Mouse (Mus musculus) stomach, postnatal 0 days (tissue): ENCODE measurements around the gene Smarcc2. TPM values are rescaled to one million over a fixed set of nuclear protein-coding genes. Genes with fewer than 3 reads are reported as not detected.

Experiments used
- ATAC-seq: fragments of 200-750 bp; cut with Nextera tagmentation; 2 replicates; pipeline ENCODE4 v1.8.0; 2017; ENCODE audit not compliant: low FRiP score, low TSS enrichment
- DNase-seq: peaks from one replicate; pipeline ENCODE4 v3.0.0-alpha.2; 2016; ENCODE audit warnings: low spot score
- H3K27ac ChIP-seq: fragments of 300-500 bp; sonication (generic); replicated peaks from 2 replicates; pipeline ENCODE4 v1.5.1; 2014; ENCODE audit warnings: mild to moderate bottlenecking, control low read depth
- H3K27me3 ChIP-seq: fragments of 300-500 bp; sonication (generic); 2 replicates; pipeline ENCODE4 v1.6.1; 2014; ENCODE audit warnings: low read length; ENCODE audit not compliant: control insufficient read depth, insufficient read depth
- H3K36me3 ChIP-seq: fragments of 300-500 bp; sonication (generic); 2 replicates; pipeline ENCODE4 v1.6.1; 2014; ENCODE audit warnings: low read length, mixed read lengths; ENCODE audit not compliant: control insufficient read depth, insufficient read depth
- H3K4me1 ChIP-seq: fragments of 300-500 bp; sonication (generic); replicated peaks from 2 replicates; pipeline ENCODE4 v1.6.1; 2014; ENCODE audit warnings: antibody characterized with exemption; ENCODE audit not compliant: control insufficient read depth, insufficient read depth
- H3K4me2 ChIP-seq: fragments of 300-500 bp; sonication (generic); replicated peaks from 2 replicates; pipeline ENCODE4 v1.6.1; 2014; ENCODE audit warnings: low read depth, mild to moderate bottlenecking, control low read depth, moderate library complexity
- H3K4me3 ChIP-seq: fragments of 300-500 bp; sonication (generic); 2 replicates; pipeline ENCODE4 v1.5.1; 2014; ENCODE audit warnings: low read depth, low read length, control low read depth
- H3K9ac ChIP-seq: fragments of 300-500 bp; sonication (generic); 2 replicates; pipeline ENCODE4 v1.6.1; 2014; ENCODE audit warnings: mild to moderate bottlenecking, low read length, control low read depth, mixed read lengths
- H3K9me3 ChIP-seq: fragments of 300-500 bp; sonication (generic); 2 replicates; pipeline ENCODE4 v1.6.1; 2016; ENCODE audit warnings: low read length; ENCODE audit not compliant: control insufficient read depth
- CTCF ChIP-seq: IDR thresholded peaks from 2 replicates; pipeline ENCODE4 v1.5.1; 2016; ENCODE audit warnings: antibody characterized with exemption, low read depth, mild to moderate bottlenecking, moderate library complexity
- EP300 ChIP-seq: optimal IDR thresholded peaks from 2 replicates; pipeline ENCODE3; 2016; ENCODE audit warnings: antibody characterized with exemption
- WGBS: fragments of 180-500 bp; shearing (Covaris S2); extraction: QIAGEN DNeasy Blood & Tissue Kit; methylation state at CpG from one replicate; pipeline ENCODE4 v1.1.7; 2014; 5-methylcytosine and 5-hydroxymethylcytosine counted together
- polyA plus RNA-seq: library from polyadenylated mRNA; unstranded; fragments of >200 nt; fragmentation: Nextera tagmentation; extraction: Ambion mirVana; gene quantifications from 2 replicates; pipeline ENCODE4 v1.2.1, GENCODE M21; 2015

The Smarcc2 gene
- polyA plus RNA-seq, 1 experiment from 2014 or later: 21.4 TPM

- no peak for ATAC-seq
- Histone ChIP-seq H3K9me3 (no peaks in the 10 kb centered on the region), H3K4me3 (no peak overlapping the region), H3K4me2 (no peak overlapping the region), H3K27ac (no peak overlapping the region), H3K9ac (no peak overlapping the region), H3K27me3 (no peaks in the 10 kb centered on the region), H3K36me3 (peaks cover 25% of the 10 kb centered on the region), H3K4me1 (no peaks in the 10 kb centered on the region)
- 73% methylated on average over 4 of the region's 4 CpGs for WGBS
- DNase-seq: no peak
- no peak for TF ChIP-seq CTCF
- no peak for TF ChIP-seq EP300
Observed at GRCm38 (mm10) chr10:128515044-128515443, 56.0 kb downstream of the Smarcc2 start.

- no peak overlapping the region for H3K9ac ChIP-seq
- no peak overlapping the region for H3K4me2 ChIP-seq
- DNase-seq (no peak), ATAC-seq (no peak)
- H3K27ac ChIP-seq: no peak overlapping the region
- no peaks in the 10 kb centered on the region for H3K27me3 ChIP-seq
- H3K4me1 ChIP-seq: no peaks in the 10 kb centered on the region
- TF ChIP-seq EP300 (no peak), CTCF (no peak)
- WGBS: 50% methylated on average over 20 of the region's 20 CpGs
- peaks cover 20% of the 10 kb centered on the region for H3K36me3 ChIP-seq
- no peak overlapping the region for H3K4me3 ChIP-seq
- H3K9me3 ChIP-seq: no peaks in the 10 kb centered on the region
Observed at GRCm38 (mm10) chr10:128516029-128516428, 57.0 kb downstream of the Smarcc2 start.

GRCm38 (mm10) chr10:128516677-128517076, 57.6 kb downstream of the Smarcc2 start:
- Histone ChIP-seq H3K36me3 (peaks cover 24% of the 10 kb centered on the region), H3K9me3 (no peaks in the 10 kb centered on the region), H3K4me3 (no peak overlapping the region), H3K9ac (no peak overlapping the region), H3K4me2 (no peak overlapping the region), H3K4me1 (no peaks in the 10 kb centered on the region), H3K27me3 (no peaks in the 10 kb centered on the region), H3K27ac (no peak overlapping the region)
- ATAC-seq (peak; percentile 45; the same call in 1 of the 2 replicates), DNase-seq (no peak)
- no peak for TF ChIP-seq CTCF
- WGBS: 43% methylated on average over 6 of the region's 6 CpGs

- peak; percentile 65 for DNase-seq
- Histone ChIP-seq H3K36me3 (peaks cover 17% of the 10 kb centered on the region), H3K9me3 (no peaks in the 10 kb centered on the region), H3K9ac (no peak overlapping the region), H3K27me3 (no peaks in the 10 kb centered on the region), H3K4me3 (no peak overlapping the region), H3K4me1 (no peaks in the 10 kb centered on the region), H3K4me2 (no peak overlapping the region), H3K27ac (no peak overlapping the region)
- ATAC-seq: 0 out of 2 replicates have a peak, but pooled peaks have one; percentile 12
- WGBS: 78% methylated on average over 7 of the region's 7 CpGs
- TF ChIP-seq EP300 (no peak), CTCF (peak; percentile 76)
Observed at GRCm38 (mm10) chr10:128518833-128519232, 59.8 kb downstream of the Smarcc2 start.

GRCm38 (mm10) chr10:128520591-128520990, 61.5 kb downstream of the Smarcc2 start:
- Histone ChIP-seq H3K4me1 (peaks cover 3% of the 10 kb centered on the region), H3K27me3 (no peaks in the 10 kb centered on the region), H3K9me3 (no peaks in the 10 kb centered on the region), H3K27ac (no peak overlapping the region), H3K9ac (no peak overlapping the region), H3K36me3 (peaks cover 14% of the 10 kb centered on the region), H3K4me3 (no peak overlapping the region), H3K4me2 (no peak overlapping the region)
- ATAC-seq (no peak), DNase-seq (no peak)
- 90% methylated on average over 16 of the region's 16 CpGs for WGBS
- no peak for TF ChIP-seq EP300
- no peak for TF ChIP-seq CTCF

- Histone ChIP-seq H3K27me3 (no peaks in the 10 kb centered on the region), H3K9me3 (no peaks in the 10 kb centered on the region), H3K36me3 (peaks cover 12% of the 10 kb centered on the region), H3K4me3 (no peak overlapping the region), H3K4me2 (no peak overlapping the region), H3K9ac (no peak overlapping the region), H3K4me1 (peaks cover 3% of the 10 kb centered on the region), H3K27ac (no peak overlapping the region)
- TF ChIP-seq EP300 (no peak), CTCF (no peak)
- ATAC-seq (no peak), DNase-seq (no peak)
- WGBS: 79% methylated on average over 6 of the region's 6 CpGs
Observed at GRCm38 (mm10) chr10:128522351-128522750, 63.3 kb downstream of the Smarcc2 start.
